Mouse (Mus musculus): Measurements from ENCODE around the gene Mrps9. TPM values are rescaled to one million over a fixed set of nuclear protein-coding genes. Genes with fewer than 3 reads are reported as not detected.

The Mrps9 gene
- 15.7 and 19.8 TPM in 2 replicates for total RNA-seq (2023)

DNA sequence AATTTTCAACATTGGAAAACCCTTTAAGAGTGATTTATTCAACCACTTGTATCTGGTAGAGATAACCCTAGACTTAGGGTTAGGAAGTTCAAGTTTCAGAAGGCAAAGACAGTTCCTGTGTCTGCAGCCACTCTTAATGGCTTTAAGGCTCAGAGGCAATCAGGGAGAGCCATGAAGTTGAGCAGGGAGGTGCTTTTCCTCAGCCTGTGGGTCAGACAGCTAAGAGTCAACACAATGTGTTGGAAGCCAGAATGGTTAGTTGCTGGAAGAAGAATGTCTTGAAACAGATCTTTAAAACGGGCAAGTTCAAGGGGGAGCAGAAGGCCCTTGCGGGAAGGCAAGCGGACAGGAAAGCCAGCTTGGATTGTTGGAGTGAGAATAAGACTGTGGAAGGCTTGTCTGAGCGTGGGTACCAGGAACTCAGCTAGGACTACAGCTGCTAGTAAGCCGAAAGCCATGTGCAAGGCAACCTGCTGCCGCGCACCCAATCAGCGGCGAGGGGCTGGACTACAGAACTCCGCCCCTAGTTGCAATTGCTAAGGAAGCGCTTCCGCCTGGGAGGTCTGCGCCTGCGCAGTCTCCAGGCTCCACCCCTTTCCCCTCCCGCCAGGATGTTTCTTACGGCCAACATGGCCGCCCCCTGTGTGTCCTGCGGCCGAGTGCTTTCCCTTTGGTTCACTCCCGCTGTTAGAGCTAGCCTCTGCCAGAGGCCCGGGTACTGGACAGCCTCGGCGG lies at the start of gene Mrps9:
Mrps9 (plus strand) TSS at position 571 of the 735 bp plus-strand sequence.

GRCm38 (mm10) chr1:42952734-42953481 lies 101.9 kb downstream of the Mrps9 start, which contains the start of gene Gpr45:
Gpr45 (plus strand) TSS chr1:42952872.

Other genes with a start within 250 kb of the Mrps9 start
- not detected in 2 replicates for gene Pou3f3, start 155.5 kb upstream of the Mrps9 start, total RNA-seq (2023)
- gene Gpr45, start 101.6 kb downstream of the Mrps9 start, total RNA-seq (2023) = not detected in 2 replicates
- 16.0 and 21.1 TPM in 2 replicates for gene Tgfbrap1, start 247.4 kb downstream of the Mrps9 start, total RNA-seq (2023)
- gene AI597479, start 247.5 kb downstream of the Mrps9 start, total RNA-seq (2023) = 3.8 and 5.2 TPM in 2 replicates

All from neutrophil, adult 65 days (primary cell).